Mouse (Mus musculus) limb, embryonic 14.5 days (tissue): Measurements from ENCODE around the gene Kcnq2. TPM values are rescaled to one million over a fixed set of nuclear protein-coding genes. Genes with fewer than 3 reads are reported as not detected.

Experiments used
- ATAC-seq: fragments of 200-750 bp; cut with Nextera tagmentation; 2 replicates; pipeline ENCODE4 v1.8.0; 2017; ENCODE audit warnings: low read depth, moderate number of reproducible peaks, moderate TSS enrichment; ENCODE audit not compliant: low FRiP score
- DNase-seq: peaks from one replicate; pipeline ENCODE4 v3.0.0-alpha.2; 2015; ENCODE audit warnings: low spot score
- H3K27ac ChIP-seq: fragments of 300-500 bp; sonication (generic); replicated peaks from 2 replicates; pipeline ENCODE4 v1.5.1; 2014; ENCODE audit warnings: low read depth, mild to moderate bottlenecking, low read length, moderate library complexity, mixed read lengths
- H3K27me3 ChIP-seq: fragments of 300-500 bp; sonication (generic); 2 replicates; pipeline ENCODE4 v1.6.1; 2014; ENCODE audit warnings: low read length, mixed read lengths; ENCODE audit not compliant: control insufficient read depth, insufficient read depth
- H3K36me3 ChIP-seq: fragments of 300-500 bp; sonication (generic); 2 replicates; pipeline ENCODE4 v1.6.1; 2014; ENCODE audit warnings: mild to moderate bottlenecking, low read length, moderate library complexity, mixed read lengths; ENCODE audit not compliant: control insufficient read depth, insufficient read depth
- H3K4me1 ChIP-seq: fragments of 300-500 bp; sonication (generic); 2 replicates; pipeline ENCODE4 v1.6.1; 2014; ENCODE audit warnings: antibody characterized with exemption, low read length, mixed read lengths; ENCODE audit not compliant: control insufficient read depth, insufficient read depth
- H3K4me2 ChIP-seq: fragments of 300-500 bp; sonication (generic); replicated peaks from 2 replicates; pipeline ENCODE4 v1.6.1; 2014; ENCODE audit warnings: low read depth, mild to moderate bottlenecking, low read length, moderate library complexity; ENCODE audit not compliant: severe bottlenecking
- H3K4me3 ChIP-seq: fragments of 300-500 bp; sonication (generic); replicated peaks from 2 replicates; pipeline ENCODE4 v1.5.1; 2014; ENCODE audit warnings: low read length
- H3K9ac ChIP-seq: fragments of 300-500 bp; sonication (generic); 2 replicates; pipeline ENCODE4 v1.6.1; 2014; ENCODE audit warnings: mild to moderate bottlenecking, low read depth, low read length, moderate library complexity; ENCODE audit not compliant: severe bottlenecking
- H3K9me3 ChIP-seq: fragments of 300-500 bp; sonication (generic); 2 replicates; pipeline ENCODE4 v1.6.1; 2016; ENCODE audit warnings: low read length; ENCODE audit not compliant: control insufficient read depth
- POLR2A ChIP-seq: fragments of 200-500 bp; IDR thresholded peaks from 2 replicates; pipeline ENCODE4 v1.8.0; 2012; ENCODE audit warnings: inconsistent platforms, mild to moderate bottlenecking, moderate library complexity, borderline replicate concordance; ENCODE audit not compliant: insufficient read depth, insufficient read length; ENCODE audit errors: extremely low read depth
- WGBS: fragments of 180-500 bp; shearing (Covaris S2); extraction: QIAGEN DNeasy Blood & Tissue Kit; methylation state at CpG from one replicate; pipeline ENCODE4 v1.1.7; 2014; 5-methylcytosine and 5-hydroxymethylcytosine counted together
- polyA plus RNA-seq, 2 experiments: library from polyadenylated mRNA; depleted of rRNA in 1 of 2; stranded (reverse) in 1 of 2; unstranded in 1 of 2; fragments of >200 nt; fragmentation: Nextera tagmentation in 1 of 2; extraction: Ambion mirVana in 1 of 2; gene quantifications; 2 replicates each; pipeline versions ENCODE4 v1.2.1 to v1.2.3; 2012 to 2014

Kcnq2 gene
- polyA plus RNA-seq, 2 experiments, result 0.28 TPM; not detected in 1

DNA sequence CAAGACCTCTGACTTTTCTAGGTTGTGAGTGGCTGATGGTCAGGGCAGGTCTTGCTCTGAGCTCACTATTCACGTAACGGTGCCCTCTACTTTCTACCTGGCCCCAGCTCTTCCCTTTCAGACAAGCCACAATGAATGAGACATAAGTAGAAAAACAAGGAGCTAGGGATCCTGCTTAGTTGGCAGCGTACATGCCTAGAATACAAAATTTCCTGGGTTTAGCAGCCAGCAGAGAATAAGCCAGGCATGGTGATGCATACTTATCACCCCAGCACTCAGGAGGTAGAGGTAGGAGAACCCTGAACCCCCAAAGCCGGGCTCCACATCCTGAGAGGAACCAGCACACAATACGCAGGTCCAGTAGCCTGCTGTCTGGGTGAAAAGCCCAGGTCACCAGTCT, 18.7 kb downstream of the Kcnq2 start:
- H3K9ac ChIP-seq, result no peak overlapping the region
- no peak for DNase-seq
- H3K27ac ChIP-seq, result no peak overlapping the region
- no peaks in the 10 kb centered on the region for H3K4me1 ChIP-seq
- no peaks in the 10 kb centered on the region for H3K9me3 ChIP-seq
- no peak overlapping the region for H3K4me2 ChIP-seq
- TF ChIP-seq POLR2A, result no peak
- no peaks in the 10 kb centered on the region for H3K36me3 ChIP-seq
- H3K27me3 ChIP-seq, result no peaks in the 10 kb centered on the region
- WGBS, result 79% methylated on average over 5 of the region's 5 CpGs
- ATAC-seq, result no peak
- H3K4me3 ChIP-seq, result no peak overlapping the region

DNA sequence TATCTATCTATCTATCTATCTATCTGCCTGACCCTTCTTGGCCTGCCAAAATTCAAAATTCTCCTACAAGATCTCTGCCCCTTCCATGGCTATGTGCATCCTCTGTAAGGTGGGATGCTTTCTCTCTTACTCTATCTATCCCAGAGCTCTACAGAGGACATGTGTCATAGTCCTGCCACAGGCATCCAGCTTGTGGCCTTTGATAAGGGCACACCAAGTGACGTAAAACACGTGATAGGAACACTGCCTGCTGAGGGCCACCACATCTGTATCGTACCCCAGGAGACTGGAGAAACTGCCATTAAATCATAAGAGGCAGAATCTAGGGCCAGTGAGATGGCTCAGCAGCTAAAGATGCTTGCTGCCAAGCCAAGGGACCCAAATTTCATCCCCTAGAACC, 19.7 kb downstream of the Kcnq2 start:
- Histone ChIP-seq H3K36me3 (no peaks in the 10 kb centered on the region), H3K9ac (no peak overlapping the region), H3K9me3 (no peaks in the 10 kb centered on the region), H3K4me3 (no peak overlapping the region), H3K4me2 (no peak overlapping the region), H3K27me3 (no peaks in the 10 kb centered on the region), H3K4me1 (no peaks in the 10 kb centered on the region), H3K27ac (no peak overlapping the region)
- no peak for ATAC-seq
- no peak for DNase-seq
- no peak for TF ChIP-seq POLR2A
- 71% methylated on average over 3 of the region's 3 CpGs for WGBS

DNA sequence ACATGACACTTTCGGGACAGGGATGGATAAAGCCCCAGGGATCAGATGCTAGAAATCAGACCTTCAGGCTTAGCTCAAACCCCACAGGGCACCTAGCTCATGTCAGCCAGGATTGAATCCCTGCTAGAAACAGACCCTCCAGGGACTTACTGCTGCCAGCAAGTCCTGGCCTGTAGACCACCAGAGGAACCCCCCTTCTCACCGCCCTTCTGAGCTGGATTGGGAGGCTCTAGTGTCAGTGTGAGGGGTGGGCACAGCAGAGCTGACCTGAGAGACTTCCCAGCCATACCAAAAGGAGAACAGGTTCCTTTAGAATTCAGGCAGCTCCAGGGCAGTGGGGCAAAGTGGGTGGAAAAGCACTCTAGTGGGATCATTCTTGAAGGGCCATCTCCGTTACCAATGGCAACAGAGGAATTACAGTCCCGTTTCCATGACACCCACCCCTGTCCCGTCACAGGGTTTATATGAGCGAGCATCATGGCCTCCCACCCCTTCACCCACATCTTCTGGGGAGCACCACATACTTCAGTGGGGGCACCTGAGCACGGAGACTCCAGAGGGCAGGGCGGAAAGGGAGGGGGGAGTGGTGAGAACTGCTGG, 21.2 kb downstream of the Kcnq2 start:
- no peak for TF ChIP-seq POLR2A
- Histone ChIP-seq H3K9ac (no peak overlapping the region), H3K27ac (no peak overlapping the region), H3K9me3 (no peaks in the 10 kb centered on the region), H3K4me3 (no peak overlapping the region), H3K27me3 (no peaks in the 10 kb centered on the region), H3K4me2 (no peak overlapping the region), H3K4me1 (no peaks in the 10 kb centered on the region), H3K36me3 (no peaks in the 10 kb centered on the region)
- ATAC-seq (no peak), DNase-seq (no peak)
- WGBS, result 67% methylated on average over 8 of the region's 8 CpGs

DNA sequence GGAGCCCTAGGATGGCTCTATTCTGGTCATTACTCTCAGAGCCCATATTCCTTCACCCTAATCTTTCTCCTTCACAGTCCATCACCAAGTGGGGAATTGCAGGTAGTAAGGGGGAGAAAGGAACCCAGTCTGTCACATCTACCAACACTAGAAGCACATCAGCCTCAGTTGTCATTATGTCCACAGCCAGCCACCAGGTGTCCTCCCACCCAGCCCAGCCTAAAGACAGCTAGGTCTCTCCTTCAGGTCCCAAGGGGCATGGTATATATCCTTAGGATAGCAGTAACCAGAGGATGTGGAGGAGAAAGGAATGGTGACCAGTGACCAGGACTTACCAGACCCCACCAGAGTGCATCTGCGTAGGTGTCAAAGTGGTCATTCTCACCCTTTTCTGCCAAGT, 23.4 kb downstream of the Kcnq2 start:
- Histone ChIP-seq H3K36me3 (no peaks in the 10 kb centered on the region), H3K27me3 (no peaks in the 10 kb centered on the region), H3K4me3 (no peak overlapping the region), H3K27ac (no peak overlapping the region), H3K4me2 (no peak overlapping the region), H3K4me1 (no peaks in the 10 kb centered on the region), H3K9me3 (no peaks in the 10 kb centered on the region), H3K9ac (no peak overlapping the region)
- TF ChIP-seq POLR2A, result no peak
- no peak for DNase-seq
- 100% methylated on average over 1 of the region's 1 CpGs for WGBS
- no peak for ATAC-seq

DNA sequence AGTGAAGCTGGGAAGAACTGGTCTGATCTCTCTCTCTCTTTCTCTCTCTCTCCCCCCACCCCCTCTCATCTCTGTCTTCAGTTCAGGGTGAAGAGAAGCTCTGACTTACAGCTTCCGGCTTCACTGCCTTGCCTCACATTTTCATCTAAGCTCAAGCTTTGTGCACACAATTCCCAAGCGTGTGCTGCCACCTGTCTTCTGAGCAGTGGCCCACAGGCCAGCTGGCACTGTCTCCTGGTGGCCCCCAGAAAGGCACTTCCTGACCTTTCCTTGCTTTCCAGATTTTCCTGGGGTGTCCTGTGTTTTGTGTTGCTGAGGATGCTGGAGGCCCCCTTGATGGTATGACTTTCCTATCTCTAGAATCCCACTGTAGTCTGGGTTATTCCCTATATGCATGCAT, 31.0 kb downstream of the Kcnq2 start:
- H3K27me3 ChIP-seq, result no peaks in the 10 kb centered on the region
- 64% methylated on average over 2 of the region's 2 CpGs for WGBS
- no peak overlapping the region for H3K27ac ChIP-seq
- no peak overlapping the region for H3K9ac ChIP-seq
- H3K36me3 ChIP-seq, result no peaks in the 10 kb centered on the region
- DNase-seq, result no peak
- H3K4me1 ChIP-seq, result no peaks in the 10 kb centered on the region
- no peak overlapping the region for H3K4me2 ChIP-seq
- ATAC-seq, result no peak
- no peaks in the 10 kb centered on the region for H3K9me3 ChIP-seq
- no peak for TF ChIP-seq POLR2A
- no peak overlapping the region for H3K4me3 ChIP-seq

DNA sequence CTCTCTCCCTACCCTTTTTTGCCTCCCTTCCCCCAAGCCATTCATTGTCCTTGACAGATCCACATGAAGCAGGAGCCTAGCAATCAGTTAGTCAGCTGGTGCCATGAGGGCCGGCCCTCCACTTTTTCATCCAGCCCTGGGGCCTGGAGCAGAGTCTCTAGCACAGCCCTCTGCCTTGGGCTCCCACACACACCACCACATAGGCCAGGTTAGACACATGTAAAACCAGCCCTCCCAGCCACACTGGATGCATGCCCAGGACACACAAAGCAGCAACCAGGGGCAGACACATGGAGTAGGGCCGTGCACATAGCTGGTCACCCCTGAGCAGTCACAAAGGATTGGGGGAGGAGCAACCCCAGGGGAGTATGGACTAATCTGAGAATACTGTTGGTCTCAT, 32.9 kb downstream of the Kcnq2 start:
- no peaks in the 10 kb centered on the region for H3K4me1 ChIP-seq
- no peaks in the 10 kb centered on the region for H3K27me3 ChIP-seq
- no peaks in the 10 kb centered on the region for H3K36me3 ChIP-seq
- H3K4me2 ChIP-seq, result no peak overlapping the region
- H3K9ac ChIP-seq, result no peak overlapping the region
- WGBS, result 36% methylated on average over 2 of the region's 2 CpGs
- no peak overlapping the region for H3K4me3 ChIP-seq
- no peak for DNase-seq
- no peaks in the 10 kb centered on the region for H3K9me3 ChIP-seq
- no peak overlapping the region for H3K27ac ChIP-seq
- no peak for ATAC-seq
- no peak for TF ChIP-seq POLR2A
